Mouse (Mus musculus): Measurements from ENCODE around the gene Vldlr. TPM values are rescaled to one million over a fixed set of nuclear protein-coding genes. Genes with fewer than 3 reads are reported as not detected.

The Vldlr gene
- 21.5 TPM for polyA plus RNA-seq (2014; fragmentation: Illumina TruSeq; extraction: RNeasy Lipid Tissue Mini Kit (QIAGEN cat#74804); ENCODE audit: low read depth, low replicate concordance)

GRCm38 (mm10) chr19:27216318-27216717 lies at the start of gene Vldlr:
Gene Vldlr (plus strand): TSS chr19:27216484.

Other genes starting within 250 kb of the Vldlr start
- gene Kcnv2, start 106.1 kb downstream of the Vldlr start, polyA plus RNA-seq (2014; fragmentation: Illumina TruSeq; extraction: RNeasy Lipid Tissue Mini Kit (QIAGEN cat#74804); ENCODE audit: low read depth, low replicate concordance), result not detected
- 40.6 TPM for gene Pum3, start 213.3 kb downstream of the Vldlr start, polyA plus RNA-seq (2014; fragmentation: Illumina TruSeq; extraction: RNeasy Lipid Tissue Mini Kit (QIAGEN cat#74804); ENCODE audit: low read depth, low replicate concordance)